Mouse (Mus musculus): ENCODE results near the gene Rtp4. TPM values are rescaled to one million over a fixed set of nuclear protein-coding genes. Genes with fewer than 3 reads are reported as not detected.

Rtp4 gene
- polyA plus RNA-seq, 1 experiment from 2014 or later, result 4.0 TPM

- no peak overlapping the region for H3K4me3 ChIP-seq (ENCODE audit: low read depth, low read length)
- H3K9me3 ChIP-seq (replicated peaks; ENCODE audit: control insufficient read depth, low read length), result no peaks in the 10 kb centered on the region
- WGBS, result 87% methylated on average over 4 of the region's 4 CpGs
- H3K27ac ChIP-seq (ENCODE audit: low read depth, low read length), result no peak overlapping the region
- ATAC-seq (no peak), DNase-seq (ENCODE audit: low spot score) (no peak)
- peaks cover 57% of the 10 kb centered on the region for H3K36me3 ChIP-seq (ENCODE audit: control insufficient read depth, insufficient read depth, low read length)
- H3K4me2 ChIP-seq (ENCODE audit: low read length), result no peak overlapping the region
- H3K4me1 ChIP-seq (ENCODE audit: control insufficient read depth, insufficient read depth, low read length), result peaks cover 6% of the 10 kb centered on the region; the same call in 1 of the 2 replicates
- H3K27me3 ChIP-seq (replicated peaks; ENCODE audit: control insufficient read depth, insufficient read depth, low read length), result no peaks in the 10 kb centered on the region
- H3K9ac ChIP-seq (ENCODE audit: low read length), result no peak overlapping the region
Observed at GRCm38 (mm10) chr16:23492783-23493182, 27.3 kb upstream of the Rtp4 start.

DNA sequence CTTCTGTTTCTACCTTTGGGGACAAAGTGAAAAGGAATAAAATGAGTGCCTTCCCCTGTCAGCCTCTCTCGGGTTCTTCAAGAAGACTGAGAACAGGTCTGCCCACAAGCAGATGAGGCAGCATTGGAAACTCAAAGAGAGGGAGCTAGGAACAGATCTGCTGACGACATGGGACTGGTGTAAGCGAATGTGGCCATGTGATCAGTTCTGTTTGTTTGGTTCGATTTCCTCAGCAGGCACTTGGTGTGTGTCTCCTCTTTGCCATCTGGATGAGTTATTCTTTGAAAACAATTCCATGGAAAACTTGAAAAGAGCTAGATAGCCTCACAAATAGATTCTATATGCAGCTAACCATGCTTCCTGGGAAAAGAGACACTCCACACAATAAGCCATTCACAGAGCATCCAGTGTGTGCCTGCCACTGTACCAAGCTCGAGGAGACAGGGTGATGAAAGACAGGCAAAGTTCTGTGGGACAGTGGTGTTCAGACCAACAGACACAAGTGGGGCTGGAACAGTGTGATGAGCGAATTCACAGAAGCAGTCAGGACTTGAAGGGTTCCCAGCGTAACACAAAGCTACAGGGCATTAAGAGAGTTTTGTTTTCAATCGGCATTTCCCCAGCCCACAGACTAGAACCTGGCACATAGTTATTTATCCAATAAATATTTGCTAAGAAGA, 23.7 kb upstream of the Rtp4 start:
- H3K36me3 ChIP-seq (ENCODE audit: control insufficient read depth, insufficient read depth, low read length), result peaks cover 44% of the 10 kb centered on the region
- H3K4me2 ChIP-seq (ENCODE audit: low read length), result no peak overlapping the region
- H3K9me3 ChIP-seq (replicated peaks; ENCODE audit: control insufficient read depth, low read length), result no peaks in the 10 kb centered on the region
- peaks cover 10% of the 10 kb centered on the region; the same call in 1 of the 2 replicates for H3K4me1 ChIP-seq (ENCODE audit: control insufficient read depth, insufficient read depth, low read length)
- H3K9ac ChIP-seq (ENCODE audit: low read length), result no peak overlapping the region
- H3K4me3 ChIP-seq (ENCODE audit: low read depth, low read length), result no peak overlapping the region
- 69% methylated on average over 8 of the region's 8 CpGs for WGBS
- H3K27ac ChIP-seq (ENCODE audit: low read depth, low read length), result no peak overlapping the region
- ATAC-seq (no peak), DNase-seq (ENCODE audit: low spot score) (no peak)
- H3K27me3 ChIP-seq (replicated peaks; ENCODE audit: control insufficient read depth, insufficient read depth, low read length), result no peaks in the 10 kb centered on the region

DNA sequence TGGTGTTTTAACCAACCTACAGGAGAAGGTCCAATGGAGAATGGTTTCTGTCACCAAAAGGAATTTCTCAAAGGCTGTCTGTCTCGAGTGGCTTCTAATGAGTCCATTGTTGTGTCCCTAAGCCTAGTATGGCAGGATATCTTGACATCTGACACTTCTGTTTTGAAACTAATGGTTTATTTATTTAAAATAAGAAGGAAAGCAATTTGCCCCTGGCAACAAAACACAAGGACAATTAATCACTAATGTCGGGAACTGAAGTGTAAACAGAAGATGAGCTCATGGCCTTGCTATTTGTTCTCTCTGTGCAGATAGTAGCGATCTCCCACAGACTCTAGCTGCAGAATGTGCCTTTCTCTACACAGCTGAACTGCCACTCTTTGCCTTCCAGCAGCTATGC, 22.7 kb upstream of the Rtp4 start:
- Histone ChIP-seq H3K4me1 (ENCODE audit: control insufficient read depth, insufficient read depth, low read length) (peaks cover 10% of the 10 kb centered on the region; the same call in 1 of the 2 replicates), H3K9me3 (replicated peaks; ENCODE audit: control insufficient read depth, low read length) (no peaks in the 10 kb centered on the region), H3K9ac (ENCODE audit: low read length) (no peak overlapping the region), H3K4me2 (ENCODE audit: low read length) (no peak overlapping the region), H3K36me3 (ENCODE audit: control insufficient read depth, insufficient read depth, low read length) (peaks cover 34% of the 10 kb centered on the region), H3K27ac (ENCODE audit: low read depth, low read length) (no peak overlapping the region), H3K4me3 (ENCODE audit: low read depth, low read length) (no peak overlapping the region), H3K27me3 (replicated peaks; ENCODE audit: control insufficient read depth, insufficient read depth, low read length) (no peaks in the 10 kb centered on the region)
- 2% methylated on average over 3 of the region's 3 CpGs for WGBS
- DNase-seq (ENCODE audit: low spot score) (peak; percentile 53), ATAC-seq (peak; percentile 46; the same call in 1 of the 2 replicates)

- H3K27ac ChIP-seq (ENCODE audit: low read depth, low read length), result no peak overlapping the region
- DNase-seq (ENCODE audit: low spot score) (no peak), ATAC-seq (no peak)
- 80% methylated on average over 1 of the region's 1 CpGs for WGBS
- no peaks in the 10 kb centered on the region for H3K9me3 ChIP-seq (replicated peaks; ENCODE audit: control insufficient read depth, low read length)
- no peak overlapping the region for H3K9ac ChIP-seq (ENCODE audit: low read length)
- H3K4me3 ChIP-seq (ENCODE audit: low read depth, low read length), result no peak overlapping the region
- H3K36me3 ChIP-seq (ENCODE audit: control insufficient read depth, insufficient read depth, low read length), result peaks cover 32% of the 10 kb centered on the region
- no peaks in the 10 kb centered on the region for H3K27me3 ChIP-seq (replicated peaks; ENCODE audit: control insufficient read depth, insufficient read depth, low read length)
- no peak overlapping the region for H3K4me2 ChIP-seq (ENCODE audit: low read length)
- peaks cover 10% of the 10 kb centered on the region; the same call in 1 of the 2 replicates for H3K4me1 ChIP-seq (ENCODE audit: control insufficient read depth, insufficient read depth, low read length)
Observed at GRCm38 (mm10) chr16:23497881-23498280, 22.2 kb upstream of the Rtp4 start.

GRCm38 (mm10) chr16:23498691-23499131, 21.4 kb upstream of the Rtp4 start:
- Histone ChIP-seq H3K4me3 (ENCODE audit: low read depth, low read length) (no peak overlapping the region), H3K36me3 (ENCODE audit: control insufficient read depth, insufficient read depth, low read length) (peaks cover 23% of the 10 kb centered on the region), H3K9ac (ENCODE audit: low read length) (no peak overlapping the region), H3K4me2 (ENCODE audit: low read length) (no peak overlapping the region), H3K4me1 (ENCODE audit: control insufficient read depth, insufficient read depth, low read length) (peaks cover 15% of the 10 kb centered on the region), H3K27ac (ENCODE audit: low read depth, low read length) (no peak overlapping the region), H3K9me3 (replicated peaks; ENCODE audit: control insufficient read depth, low read length) (no peaks in the 10 kb centered on the region), H3K27me3 (replicated peaks; ENCODE audit: control insufficient read depth, insufficient read depth, low read length) (no peaks in the 10 kb centered on the region)
- ATAC-seq (no peak), DNase-seq (ENCODE audit: low spot score) (no peak)
- 88% methylated on average over 7 of the region's 7 CpGs for WGBS

- Histone ChIP-seq H3K9me3 (replicated peaks; ENCODE audit: control insufficient read depth, low read length) (no peaks in the 10 kb centered on the region), H3K4me2 (ENCODE audit: low read length) (no peak overlapping the region), H3K36me3 (ENCODE audit: control insufficient read depth, insufficient read depth, low read length) (peaks cover 13% of the 10 kb centered on the region; the same call in 1 of the 2 replicates), H3K27ac (ENCODE audit: low read depth, low read length) (no peak overlapping the region), H3K9ac (ENCODE audit: low read length) (no peak overlapping the region), H3K4me3 (ENCODE audit: low read depth, low read length) (no peak overlapping the region), H3K4me1 (ENCODE audit: control insufficient read depth, insufficient read depth, low read length) (peaks cover 33% of the 10 kb centered on the region), H3K27me3 (replicated peaks; ENCODE audit: control insufficient read depth, insufficient read depth, low read length) (no peaks in the 10 kb centered on the region)
- DNase-seq (ENCODE audit: low spot score) (no peak), ATAC-seq (no peak)
- 86% methylated on average over 5 of the region's 5 CpGs for WGBS
Observed at GRCm38 (mm10) chr16:23500558-23500957, 19.5 kb upstream of the Rtp4 start.

GRCm38 (mm10) chr16:23501288-23501687, 18.8 kb upstream of the Rtp4 start:
- Histone ChIP-seq H3K27ac (ENCODE audit: low read depth, low read length) (no peak overlapping the region), H3K36me3 (ENCODE audit: control insufficient read depth, insufficient read depth, low read length) (peaks cover 10% of the 10 kb centered on the region; the same call in 1 of the 2 replicates), H3K4me3 (ENCODE audit: low read depth, low read length) (no peak overlapping the region), H3K4me2 (ENCODE audit: low read length) (no peak overlapping the region), H3K9ac (ENCODE audit: low read length) (no peak overlapping the region), H3K4me1 (ENCODE audit: control insufficient read depth, insufficient read depth, low read length) (peaks cover 39% of the 10 kb centered on the region), H3K27me3 (replicated peaks; ENCODE audit: control insufficient read depth, insufficient read depth, low read length) (no peaks in the 10 kb centered on the region), H3K9me3 (replicated peaks; ENCODE audit: control insufficient read depth, low read length) (no peaks in the 10 kb centered on the region)
- DNase-seq (ENCODE audit: low spot score), result no peak
- 91% methylated on average over 2 of the region's 2 CpGs for WGBS
- ATAC-seq, result no peak

GRCm38 (mm10) chr16:23502478-23502877, 17.6 kb upstream of the Rtp4 start:
- no peak overlapping the region for H3K4me2 ChIP-seq (ENCODE audit: low read length)
- H3K9me3 ChIP-seq (replicated peaks; ENCODE audit: control insufficient read depth, low read length), result no peaks in the 10 kb centered on the region
- DNase-seq (ENCODE audit: low spot score) (no peak), ATAC-seq (no peak)
- peaks cover 10% of the 10 kb centered on the region; the same call in 1 of the 2 replicates for H3K36me3 ChIP-seq (ENCODE audit: control insufficient read depth, insufficient read depth, low read length)
- no peak overlapping the region for H3K9ac ChIP-seq (ENCODE audit: low read length)
- no peak overlapping the region for H3K4me3 ChIP-seq (ENCODE audit: low read depth, low read length)
- H3K4me1 ChIP-seq (ENCODE audit: control insufficient read depth, insufficient read depth, low read length), result peaks cover 34% of the 10 kb centered on the region
- 88% methylated on average over 3 of the region's 3 CpGs for WGBS
- H3K27me3 ChIP-seq (replicated peaks; ENCODE audit: control insufficient read depth, insufficient read depth, low read length), result no peaks in the 10 kb centered on the region
- H3K27ac ChIP-seq (ENCODE audit: low read depth, low read length), result no peak overlapping the region

DNA sequence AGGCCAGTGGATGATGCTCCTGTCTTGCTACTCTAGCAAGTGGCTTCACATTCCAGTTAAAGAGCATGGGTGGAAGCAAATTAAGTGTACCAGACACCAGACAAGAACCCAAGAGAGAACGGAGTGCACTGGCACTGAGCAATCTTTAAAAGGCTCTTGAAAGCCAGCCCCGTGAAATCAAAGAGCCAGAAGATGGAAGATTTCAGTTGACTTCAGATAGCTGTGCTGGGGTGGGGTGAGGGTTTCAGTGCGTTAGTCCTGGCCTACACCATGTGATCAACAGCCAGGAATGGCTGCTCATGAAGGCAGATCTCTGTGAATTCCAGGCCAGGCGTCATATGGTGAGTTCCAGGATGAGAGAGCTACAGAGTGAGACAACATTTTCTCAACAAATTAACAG, 16.7 kb upstream of the Rtp4 start:
- ATAC-seq (no peak), DNase-seq (ENCODE audit: low spot score) (no peak)
- H3K36me3 ChIP-seq (ENCODE audit: control insufficient read depth, insufficient read depth, low read length), result peaks cover 10% of the 10 kb centered on the region; the same call in 1 of the 2 replicates
- H3K4me3 ChIP-seq (ENCODE audit: low read depth, low read length), result no peak overlapping the region
- H3K27ac ChIP-seq (ENCODE audit: low read depth, low read length), result no peak overlapping the region
- H3K9me3 ChIP-seq (replicated peaks; ENCODE audit: control insufficient read depth, low read length), result no peaks in the 10 kb centered on the region
- WGBS, result 64% methylated on average over 4 of the region's 4 CpGs
- H3K4me1 ChIP-seq (ENCODE audit: control insufficient read depth, insufficient read depth, low read length), result peaks cover 29% of the 10 kb centered on the region
- H3K4me2 ChIP-seq (ENCODE audit: low read length), result no peak overlapping the region
- no peak overlapping the region for H3K9ac ChIP-seq (ENCODE audit: low read length)
- no peaks in the 10 kb centered on the region for H3K27me3 ChIP-seq (replicated peaks; ENCODE audit: control insufficient read depth, insufficient read depth, low read length)
